ENCODE assay signal across 8 mouse cellular contexts in genomic region chr11:75263274-75263963, GRCm38 (mm10).
DNase-seq lines count a peak whose midpoint lies in the region; ATAC-seq and TF ChIP-seq lines count a peak whose summit lies in the region.
"Had no signal": no experiment of that assay in that cellular context is flagged by ENCODE, and none has a peak within 500 bp of the region (broad histone marks: within the 10 kb centered on the region; RNA-seq: fewer than 3 reads in every experiment).

No protein-coding gene starts in this region.

- peak; percentile 61 for DNase-seq in lung, postnatal 10 days
- DNase-seq in lung, postnatal 25 days (ENCODE audit: low spot score): no peak
- no peak for DNase-seq in forebrain, postnatal 0 days
- DNase-seq in kidney, postnatal 14 days: peak; percentile 74
- no peak for DNase-seq in ovary, postnatal 36 days (ENCODE audit: low spot score)
- no peak for DNase-seq in thymus, postnatal 36 days
- DNase-seq: gastrocnemius, adult 2 months had no signal

- 0 out of 2 replicates have a peak overlapping the region, but pooled peaks have one; percentile 35 for H3K27ac ChIP-seq in forebrain, postnatal 0 days (ENCODE audit: low read depth, low read length)
- H3K27ac ChIP-seq in stomach, embryonic 15.5 days: peak overlapping the region; percentile 76
- H3K27ac ChIP-seq: gastrocnemius, adult 2 months had no signal

- H3K4me1 ChIP-seq in forebrain, postnatal 0 days (ENCODE audit: insufficient read depth): no peaks in the 10 kb centered on the region
- H3K4me1 ChIP-seq in stomach, embryonic 15.5 days: peaks cover 26% of the 10 kb centered on the region

- 32% methylated on average over 15 of the region's 15 CpGs for WGBS in forebrain, postnatal 0 days
- WGBS in stomach, embryonic 15.5 days: 49% methylated on average over 15 of the region's 15 CpGs

- TF ChIP-seq CTCF in forebrain, postnatal 0 days (IDR thresholded peaks at IDR 0.05; ENCODE audit: low read depth): no peak

- 0 out of 2 replicates have a peak overlapping the region, but pooled peaks have one; percentile 10 for H3K9ac ChIP-seq in forebrain, postnatal 0 days
- H3K9ac ChIP-seq in stomach, embryonic 15.5 days: no peak overlapping the region

- ATAC-seq in forebrain, postnatal 0 days: no peak
- ATAC-seq in stomach, embryonic 15.5 days (ENCODE audit: insufficient read depth, low FRiP score, low read depth): no peak

- H3K36me3 ChIP-seq in forebrain, postnatal 0 days (ENCODE audit: insufficient read depth): no peaks in the 10 kb centered on the region
- H3K36me3 ChIP-seq in stomach, embryonic 15.5 days: no peaks in the 10 kb centered on the region

- no peaks in the 10 kb centered on the region for H3K27me3 ChIP-seq in forebrain, postnatal 0 days (ENCODE audit: insufficient read depth, low read length)
- H3K27me3 ChIP-seq in stomach, embryonic 15.5 days (replicated peaks): no peaks in the 10 kb centered on the region

- H3K4me2 ChIP-seq in forebrain, postnatal 0 days (ENCODE audit: low read depth): no peak overlapping the region
- no peak overlapping the region for H3K4me2 ChIP-seq in stomach, embryonic 15.5 days

- no peaks in the 10 kb centered on the region for H3K9me3 ChIP-seq in forebrain, postnatal 0 days (ENCODE audit: low read length)
- H3K9me3 ChIP-seq in stomach, embryonic 15.5 days: no peaks in the 10 kb centered on the region

- H3K4me3 ChIP-seq in forebrain, postnatal 0 days (ENCODE audit: low read depth, low read length): no peak overlapping the region
- H3K4me3 ChIP-seq in stomach, embryonic 15.5 days (replicated peaks): no peak overlapping the region
- H3K4me3 ChIP-seq: gastrocnemius, adult 2 months had no signal

Comparison
In these comparisons a context has a peak if more than half of its experiments do, and no peak if none do; other contexts are left out.
1. DNase-seq: peak in lung, postnatal 10 days (single experiment) and kidney, postnatal 14 days (single experiment); none in lung, postnatal 25 days (single experiment), forebrain, postnatal 0 days (single experiment), ovary, postnatal 36 days (single experiment) and thymus, postnatal 36 days (0 of 2).